Mouse (Mus musculus): ENCODE measurements around the gene Shd. TPM values are rescaled to one million over a fixed set of nuclear protein-coding genes. Genes with fewer than 3 reads are reported as not detected.

The Shd gene
- total and polyA plus RNA-seq, 3 experiments: 0.46 to 0.87 (median 0.47) TPM

GRCm38 (mm10) chr17:56024476-56024875 lies 54.2 kb downstream of the Shd start:
- Histone ChIP-seq H3K9me3 (replicated peaks; ENCODE audit: low read length) (no peaks in the 10 kb centered on the region), H3K4me1 (ENCODE audit: control insufficient read depth in 1 of 2, insufficient read depth in 2 of 2) (peaks cover 36 to 95% of the 10 kb centered on the region in 2 experiments), H3K4me2 (ENCODE audit: insufficient read depth, low read depth, poor library complexity, severe bottlenecking) (no peak overlapping the region), H3K9ac (ENCODE audit: insufficient read depth, low read depth) (no peak overlapping the region), H3K27ac (ENCODE audit: insufficient read depth, low read depth) (no peak overlapping the region), H3K27me3 (replicated peaks) (no peaks in the 10 kb centered on the region), H3K79me2 (replicated peaks; ENCODE audit: control insufficient read depth, extremely low read depth, insufficient read depth, poor library complexity, severe bottlenecking) (peaks cover 35% of the 10 kb centered on the region), H3K36me3 (replicated peaks in 1 of 2; ENCODE audit: control insufficient read depth in 1 of 2, insufficient read depth in 1 of 2, low read length in 1 of 2) (peaks cover 31 to 88% of the 10 kb centered on the region in 2 experiments), H3K4me3 (replicated peaks in 1 of 3; ENCODE audit: low read depth in 2 of 3, low read length in 2 of 3, poor library complexity in 1 of 3) (no peak overlapping the region)
- TF ChIP-seq ZNF384 (IDR thresholded peaks at IDR 0.05; ENCODE audit: low read depth, low read length) (no peak), USF2 (conservative IDR thresholded peaks at IDR 0.05; ENCODE audit: low read depth, low read length) (no peak), CHD1 (IDR thresholded peaks at IDR 0.05; ENCODE audit: low read depth, low read length) (no peak), EP300 (IDR thresholded peaks at IDR 0.05; ENCODE audit: low read length) (peak; percentile 21; the same call in 1 of the 2 replicates), MEF2A (IDR thresholded peaks at IDR 0.05; ENCODE audit: borderline replicate concordance, low read depth, low read length) (no peak), MXI1 (IDR thresholded peaks at IDR 0.05; ENCODE audit: low read depth, low read length) (no peak), IRF4 (IDR thresholded peaks at IDR 0.05; ENCODE audit: low read depth, low read length) (no peak), ETS1 (conservative IDR thresholded peaks at IDR 0.05; ENCODE audit: low read depth, low read length) (0 out of 2 replicates have a peak, but pooled peaks have one; percentile 20), JUN (IDR thresholded peaks at IDR 0.05; ENCODE audit: insufficient read depth, low read depth, low read length) (no peak), CTCF (conservative IDR thresholded peaks at IDR 0.05 in 1 of 2, IDR thresholded peaks at IDR 0.05 in 1 of 2; ENCODE audit: low read depth in 2 of 2, low read length in 2 of 2) (no peak), NELFE (IDR thresholded peaks at IDR 0.05; ENCODE audit: low read depth, low read length) (no peak)
- dilution Hi-C loops (cut with MboI; ENCODE audit: extremely low pct_ligation_motif_present, extremely low pct_unique_long_range_greater_than_20kb, low sequenced_read_pairs): no loop called here
- peak; percentile 46 for DNase-seq (ENCODE audit: extremely low read depth)
- in situ Hi-C loops (cut with MboI; ENCODE audit: low pct_ligation_motif_present, low pct_unique_long_range_greater_than_20kb, low sequenced_read_pairs): no loop called here

GRCm38 (mm10) chr17:56024931-56025330 lies 54.7 kb downstream of the Shd start:
- in situ Hi-C loops (cut with MboI; ENCODE audit: low pct_ligation_motif_present, low pct_unique_long_range_greater_than_20kb, low sequenced_read_pairs): no loop called here

More at GRCm38 (mm10) chr17:56024931-56025330, 54.7 kb downstream of the Shd start:
- no peak overlapping the region for H3K4me2 ChIP-seq (ENCODE audit: insufficient read depth, low read depth, poor library complexity, severe bottlenecking)
- peaks cover 38% of the 10 kb centered on the region for H3K79me2 ChIP-seq (replicated peaks; ENCODE audit: control insufficient read depth, extremely low read depth, insufficient read depth, poor library complexity, severe bottlenecking)
- no peaks in the 10 kb centered on the region for H3K9me3 ChIP-seq (replicated peaks; ENCODE audit: low read length)
- no peaks in the 10 kb centered on the region for H3K27me3 ChIP-seq (replicated peaks)
- H3K9ac ChIP-seq (ENCODE audit: insufficient read depth, low read depth): no peak overlapping the region
- no peak for TF ChIP-seq USF2 (conservative IDR thresholded peaks at IDR 0.05; ENCODE audit: low read depth, low read length)
- no peak for TF ChIP-seq ZC3H11A (IDR thresholded peaks at IDR 0.05; ENCODE audit: low read depth, low read length)
- no peak for TF ChIP-seq MEF2A (IDR thresholded peaks at IDR 0.05; ENCODE audit: borderline replicate concordance, low read depth, low read length)
- no peak for TF ChIP-seq ZNF384 (IDR thresholded peaks at IDR 0.05; ENCODE audit: low read depth, low read length)
- TF ChIP-seq JUND (conservative IDR thresholded peaks at IDR 0.05; ENCODE audit: low read depth, low read length): no peak
- no peak for TF ChIP-seq BHLHE40 (IDR thresholded peaks at IDR 0.05; ENCODE audit: low read depth, low read length)
- no peak for TF ChIP-seq NRF1 (IDR thresholded peaks at IDR 0.05; ENCODE audit: low read depth, low read length)
- TF ChIP-seq USF1 (IDR thresholded peaks at IDR 0.05; ENCODE audit: low read depth, low read length): no peak
- no peak for TF ChIP-seq MYC (IDR thresholded peaks at IDR 0.05; ENCODE audit: low read depth, low read length)
- dilution Hi-C loops (cut with MboI; ENCODE audit: extremely low pct_ligation_motif_present, extremely low pct_unique_long_range_greater_than_20kb, low sequenced_read_pairs): no loop called here
- DNase-seq (ENCODE audit: extremely low read depth): no peak
- H3K27ac ChIP-seq (ENCODE audit: insufficient read depth, low read depth): no peak overlapping the region
- peaks cover 30 to 88% of the 10 kb centered on the region in 2 experiments for H3K36me3 ChIP-seq (replicated peaks in 1 of 2; ENCODE audit: control insufficient read depth in 1 of 2, insufficient read depth in 1 of 2, low read length in 1 of 2)
- H3K4me1 ChIP-seq (ENCODE audit: control insufficient read depth in 1 of 2, insufficient read depth in 2 of 2): peaks cover 36 to 97% of the 10 kb centered on the region in 2 experiments
- H3K4me3 ChIP-seq (replicated peaks in 1 of 3; ENCODE audit: low read depth in 2 of 3, low read length in 2 of 3, poor library complexity in 1 of 3): no peak overlapping the region

Other genes starting within 250 kb of the Shd start
- not detected in 2 replicates for gene Adgre4, start 220.5 kb upstream of the Shd start, total RNA-seq (2012; rRNA removed)
- 0.09 and 0.16 TPM in 2 replicates for gene Adgre4, start 220.5 kb upstream of the Shd start, total RNA-seq (2014; rRNA removed)
- 0.11 and 0.14 TPM in 2 replicates for gene Adgre4, start 220.5 kb upstream of the Shd start, polyA plus RNA-seq (2012; ENCODE audit: insufficient read length, low read depth)
- gene Zfp119a, start 91.5 kb upstream of the Shd start, total RNA-seq (2012; rRNA removed): 3.7 and 4.1 TPM in 2 replicates
- gene Zfp119a, start 91.5 kb upstream of the Shd start, total RNA-seq (2014; rRNA removed): 8.3 and 8.8 TPM in 2 replicates
- gene Zfp119a, start 91.5 kb upstream of the Shd start, polyA plus RNA-seq (2012; ENCODE audit: insufficient read length, low read depth): 3.7 and 4.1 TPM in 2 replicates
- gene Zfp959, start 78.4 kb upstream of the Shd start, total RNA-seq (2012; rRNA removed): 7.7 and 9.6 TPM in 2 replicates
- 21.4 and 24.5 TPM in 2 replicates for gene Zfp959, start 78.4 kb upstream of the Shd start, total RNA-seq (2014; rRNA removed)
- gene Zfp959, start 78.4 kb upstream of the Shd start, polyA plus RNA-seq (2012; ENCODE audit: insufficient read length, low read depth): 7.8 and 8.0 TPM in 2 replicates
- 6.1 and 6.5 TPM in 2 replicates for gene Zfp119b, start 21.0 kb upstream of the Shd start, total RNA-seq (2012; rRNA removed)
- gene Zfp119b, start 21.0 kb upstream of the Shd start, total RNA-seq (2014; rRNA removed): 13.6 and 18.0 TPM in 2 replicates
- 3.1 and 3.9 TPM in 2 replicates for gene Zfp119b, start 21.0 kb upstream of the Shd start, polyA plus RNA-seq (2012; ENCODE audit: insufficient read length, low read depth)
- gene Ebi3, start 17.8 kb upstream of the Shd start, total RNA-seq (2012; rRNA removed): 102 and 207 TPM in 2 replicates
- gene Ebi3, start 17.8 kb upstream of the Shd start, total RNA-seq (2014; rRNA removed): 55.0 and 60.3 TPM in 2 replicates
- gene Ebi3, start 17.8 kb upstream of the Shd start, polyA plus RNA-seq (2012; ENCODE audit: insufficient read length, low read depth): 87.6 and 105 TPM in 2 replicates
- 10.1 and 10.7 TPM in 2 replicates for gene Yju2, start 11.4 kb upstream of the Shd start, total RNA-seq (2012; rRNA removed)
- gene Yju2, start 11.4 kb upstream of the Shd start, total RNA-seq (2014; rRNA removed): 11.2 and 12.9 TPM in 2 replicates
- gene Yju2, start 11.4 kb upstream of the Shd start, polyA plus RNA-seq (2012; ENCODE audit: insufficient read length, low read depth): 14.4 and 15.8 TPM in 2 replicates
- 0.21 and 0.50 TPM in 2 replicates for gene Fsd1, start 16.0 kb downstream of the Shd start, total RNA-seq (2012; rRNA removed)
- gene Fsd1, start 16.0 kb downstream of the Shd start, total RNA-seq (2014; rRNA removed): not detected in 2 replicates
- not detected in 2 replicates for gene Fsd1, start 16.0 kb downstream of the Shd start, polyA plus RNA-seq (2012; ENCODE audit: insufficient read length, low read depth)
- gene Stap2, start 35.1 kb downstream of the Shd start, total RNA-seq (2012; rRNA removed): 2.2 and 3.2 TPM in 2 replicates
- 0.41 and 0.52 TPM in 2 replicates for gene Stap2, start 35.1 kb downstream of the Shd start, total RNA-seq (2014; rRNA removed)
- 0.51 and 0.91 TPM in 2 replicates for gene Stap2, start 35.1 kb downstream of the Shd start, polyA plus RNA-seq (2012; ENCODE audit: insufficient read length, low read depth)
- 38.9 and 55.1 TPM in 2 replicates for gene Mpnd, start 35.2 kb downstream of the Shd start, total RNA-seq (2012; rRNA removed)
- gene Mpnd, start 35.2 kb downstream of the Shd start, total RNA-seq (2014; rRNA removed): 23.4 and 24.5 TPM in 2 replicates
- gene Mpnd, start 35.2 kb downstream of the Shd start, polyA plus RNA-seq (2012; ENCODE audit: insufficient read length, low read depth): 25.3 and 26.8 TPM in 2 replicates
- 29.3 and 33.5 TPM in 2 replicates for gene Sh3gl1, start 66.2 kb downstream of the Shd start, total RNA-seq (2012; rRNA removed)
- gene Sh3gl1, start 66.2 kb downstream of the Shd start, total RNA-seq (2014; rRNA removed): 38.0 and 39.4 TPM in 2 replicates
- 32.1 and 39.0 TPM in 2 replicates for gene Sh3gl1, start 66.2 kb downstream of the Shd start, polyA plus RNA-seq (2012; ENCODE audit: insufficient read length, low read depth)
- 39.3 and 55.0 TPM in 2 replicates for gene Chaf1a, start 70.0 kb downstream of the Shd start, total RNA-seq (2012; rRNA removed)
- gene Chaf1a, start 70.0 kb downstream of the Shd start, total RNA-seq (2014; rRNA removed): 18.4 and 18.6 TPM in 2 replicates
- 97.1 and 135 TPM in 2 replicates for gene Chaf1a, start 70.0 kb downstream of the Shd start, polyA plus RNA-seq (2012; ENCODE audit: insufficient read length, low read depth)
- gene Ubxn6, start 104.6 kb downstream of the Shd start, total RNA-seq (2012; rRNA removed): 26.8 and 27.8 TPM in 2 replicates
- gene Ubxn6, start 104.6 kb downstream of the Shd start, total RNA-seq (2014; rRNA removed): 23.9 and 29.1 TPM in 2 replicates
- gene Ubxn6, start 104.6 kb downstream of the Shd start, polyA plus RNA-seq (2012; ENCODE audit: insufficient read length, low read depth): 24.6 and 26.9 TPM in 2 replicates
- gene Hdgfl2, start 109.2 kb downstream of the Shd start, total RNA-seq (2012; rRNA removed): 68.9 and 79.9 TPM in 2 replicates
- gene Hdgfl2, start 109.2 kb downstream of the Shd start, total RNA-seq (2014; rRNA removed): 35.3 and 41.1 TPM in 2 replicates
- 93.6 and 126 TPM in 2 replicates for gene Hdgfl2, start 109.2 kb downstream of the Shd start, polyA plus RNA-seq (2012; ENCODE audit: insufficient read length, low read depth)
- gene Plin4, start 139.3 kb downstream of the Shd start, total RNA-seq (2012; rRNA removed): 0.04 TPM in 2 replicates
- gene Plin4, start 139.3 kb downstream of the Shd start, total RNA-seq (2014; rRNA removed): not detected in 2 replicates
- gene Plin4, start 139.3 kb downstream of the Shd start, polyA plus RNA-seq (2012; ENCODE audit: insufficient read length, low read depth): 0.04 TPM in 1 of 2 replicates, not detected in the other
- 0.04 TPM in 1 of 2 replicates, not detected in the other for gene Plin5, start 147.1 kb downstream of the Shd start, total RNA-seq (2012; rRNA removed)
- gene Plin5, start 147.1 kb downstream of the Shd start, total RNA-seq (2014; rRNA removed): not detected in 2 replicates
- not detected in 2 replicates for gene Plin5, start 147.1 kb downstream of the Shd start, polyA plus RNA-seq (2012; ENCODE audit: insufficient read length, low read depth)
- not detected in 2 replicates for gene Lrg1, start 151.5 kb downstream of the Shd start, total RNA-seq (2012; rRNA removed)
- gene Lrg1, start 151.5 kb downstream of the Shd start, total RNA-seq (2014; rRNA removed): not detected in 2 replicates
- not detected in 2 replicates for gene Lrg1, start 151.5 kb downstream of the Shd start, polyA plus RNA-seq (2012; ENCODE audit: insufficient read length, low read depth)
- 1.5 and 2.2 TPM in 2 replicates for gene Sema6b, start 169.9 kb downstream of the Shd start, total RNA-seq (2012; rRNA removed)
- gene Sema6b, start 169.9 kb downstream of the Shd start, total RNA-seq (2014; rRNA removed): 0.71 and 0.78 TPM in 2 replicates
- 1.3 TPM in 2 replicates for gene Sema6b, start 169.9 kb downstream of the Shd start, polyA plus RNA-seq (2012; ENCODE audit: insufficient read length, low read depth)
- 1.9 and 2.4 TPM in 2 replicates for gene Tnfaip8l1, start 192.0 kb downstream of the Shd start, total RNA-seq (2012; rRNA removed)
- 2.0 and 2.6 TPM in 2 replicates for gene Tnfaip8l1, start 192.0 kb downstream of the Shd start, total RNA-seq (2014; rRNA removed)
- 1.6 and 1.9 TPM in 2 replicates for gene Tnfaip8l1, start 192.0 kb downstream of the Shd start, polyA plus RNA-seq (2012; ENCODE audit: insufficient read length, low read depth)
- gene Mydgf, start 213.5 kb downstream of the Shd start, total RNA-seq (2012; rRNA removed): 101 and 106 TPM in 2 replicates
- gene Mydgf, start 213.5 kb downstream of the Shd start, total RNA-seq (2014; rRNA removed): 85.0 and 85.5 TPM in 2 replicates
- 61.1 and 76.0 TPM in 2 replicates for gene Mydgf, start 213.5 kb downstream of the Shd start, polyA plus RNA-seq (2012; ENCODE audit: insufficient read length, low read depth)
- 23.0 and 23.5 TPM in 2 replicates for gene Dpp9, start 248.4 kb downstream of the Shd start, total RNA-seq (2012; rRNA removed)
- gene Dpp9, start 248.4 kb downstream of the Shd start, total RNA-seq (2014; rRNA removed): 13.5 and 13.8 TPM in 2 replicates
- 34.9 and 37.9 TPM in 2 replicates for gene Dpp9, start 248.4 kb downstream of the Shd start, polyA plus RNA-seq (2012; ENCODE audit: insufficient read length, low read depth)